Mouse (Mus musculus): ENCODE results near the gene Hist2h2be.

- TF ChIP-seq CTCF (IDR thresholded peaks at IDR 0.05 in 2 of 3, conservative IDR thresholded peaks at IDR 0.05 in 1 of 3; ENCODE audit: control insufficient read depth in 1 of 3, insufficient read depth in 1 of 3, low read depth in 2 of 3, low read length in 3 of 3, poor library complexity in 1 of 3, severe bottlenecking in 1 of 3), result no peak
- no peak for TF ChIP-seq GATA1 (IDR thresholded peaks at IDR 0.05; ENCODE audit: low read depth, low read length)
- no peak for TF ChIP-seq RCOR1 (IDR thresholded peaks at IDR 0.05; ENCODE audit: low read depth, low read length)
- TF ChIP-seq ZMIZ1 (IDR thresholded peaks at IDR 0.05; ENCODE audit: low read depth, low read length), result no peak
- TF ChIP-seq CHD2 (IDR thresholded peaks at IDR 0.05; ENCODE audit: low read length), result no peak
These were observed 35.1 kb downstream of the Hist2h2be start for GRCm38 (mm10) chr3:96255926-96256593.

Data from MEL (cell line).